Mouse (Mus musculus): ENCODE measurements around the gene Gm3376. TPM values are rescaled to one million over a fixed set of nuclear protein-coding genes. Genes with fewer than 3 reads are reported as not detected.
"Not testable (repeated sequence)": the region's sequence is repeated elsewhere in the genome, so short reads cannot be mapped to it uniquely, and the experiment has no call there.

Gm3376 gene
- not detected for total RNA-seq (2021)
- long read RNA-seq, experiment 1, result 0 reads
- long read RNA-seq, experiment 2, result 0 reads

- not testable (repeated sequence) for DNase-seq (ENCODE audit: low spot score in 2 of 2)
Measured at GRCm38 (mm10) chrY:3771373-3771772, at the start of gene Gm3376. Gm3376 (plus strand) TSS chrY:3771673.
